Mouse (Mus musculus) small intestine, adult 2 months (tissue): ENCODE results near the gene Lce3b.

Source experiments
- CTCF ChIP-seq: fragments of 200-500 bp; IDR thresholded peaks from 2 replicates; pipeline ENCODE4 v1.5.1; 2012; ENCODE audit warnings: low read depth, mild to moderate bottlenecking, control low read depth, inconsistent platforms, low read length, moderate library complexity, mixed read lengths; ENCODE audit not compliant: insufficient replicate concordance, insufficient read length; ENCODE audit errors: extremely low read depth
- POLR2A ChIP-seq: fragments of 200-500 bp; IDR thresholded peaks from 2 replicates; pipeline ENCODE4 v1.6.1; 2012; ENCODE audit warnings: low read depth, mild to moderate bottlenecking, control low read depth, inconsistent platforms, low read length, moderate library complexity

DNA sequence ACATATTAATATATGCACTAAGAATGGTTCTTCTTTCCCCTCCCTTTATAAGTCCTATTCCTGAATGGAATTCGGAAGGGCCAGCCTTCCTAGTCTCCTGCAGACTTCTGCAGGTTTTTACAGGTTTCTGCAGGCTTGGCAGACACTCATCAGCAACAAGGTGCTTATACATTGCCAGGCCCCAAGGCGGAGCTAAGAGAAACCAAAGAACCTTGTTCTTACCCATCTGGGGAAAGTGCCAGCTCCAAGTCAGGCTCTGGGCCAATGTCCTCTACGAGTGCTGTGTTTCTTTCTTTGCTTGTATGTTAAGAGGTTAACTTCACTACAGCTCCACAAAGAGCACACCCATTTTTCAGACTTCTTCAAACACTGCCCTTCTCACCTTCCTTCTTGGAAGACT lies 38.7 kb upstream of the Lce3b start:
- TF ChIP-seq CTCF (no peak), POLR2A (no peak)
